Mouse (Mus musculus) embryonic stem cell, embryonic (primary cell): ENCODE results near the gene Mrpl4.

Experiments used
- CTCF ChIA-PET, 4 experiments: fragments of 300-600 bp in 2 of 4; fragments of 350-600 bp in 2 of 4; sonication (Branson Sonifier 250); formaldehyde crosslinking; loops; one replicate each; lab custom pipeline; 2022; ENCODE audit warnings: inconsistent platforms in 2 of 4; lab: Charles Lee
- POLR2A ChIA-PET, 4 experiments: fragments of 300-600 bp in 2 of 4; fragments of 350-600 bp in 2 of 4; sonication (Branson Sonifier 250); formaldehyde crosslinking; loops; one replicate each; lab custom pipeline; 2022; ENCODE audit warnings: antibody characterized with exemption in 4 of 4, inconsistent platforms in 1 of 4; lab: Charles Lee

Mrpl4 gene

DNA sequence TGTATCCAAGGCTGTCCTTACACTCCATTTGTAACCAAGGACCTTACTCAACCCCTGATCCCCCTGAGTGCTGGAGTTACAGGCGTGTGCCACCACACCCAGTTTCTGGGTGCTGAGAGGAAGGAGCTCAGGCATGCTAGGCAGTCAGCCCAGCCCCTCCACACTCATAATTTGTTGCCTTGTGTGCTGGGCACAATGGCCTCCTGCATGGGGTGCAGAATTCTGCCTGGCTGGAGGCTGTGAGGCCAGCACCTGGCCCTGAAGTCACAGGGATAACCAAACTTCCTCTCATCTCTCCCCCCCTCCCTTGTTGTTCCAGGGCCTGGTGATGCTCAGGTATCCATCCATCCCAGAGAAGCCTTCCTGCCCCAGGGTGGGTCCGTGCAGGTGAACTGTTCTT is 16.1 kb downstream of the Mrpl4 start:
- CTCF ChIA-PET = no interaction called here
- POLR2A ChIA-PET = interaction anchor here in 3 of 4 experiments (0.6 to 7.0 kb wide), 15 partner anchors 8 to 160 kb away, joined by 3 to 264 read pairs (median 4); partner anchors contain the start of genes Gm38431 (in 1 of the 3), Icam4 (in 1 of the 3), Icam5 (in 1 of the 3) and Raver1 (in 1 of the 3)

DNA sequence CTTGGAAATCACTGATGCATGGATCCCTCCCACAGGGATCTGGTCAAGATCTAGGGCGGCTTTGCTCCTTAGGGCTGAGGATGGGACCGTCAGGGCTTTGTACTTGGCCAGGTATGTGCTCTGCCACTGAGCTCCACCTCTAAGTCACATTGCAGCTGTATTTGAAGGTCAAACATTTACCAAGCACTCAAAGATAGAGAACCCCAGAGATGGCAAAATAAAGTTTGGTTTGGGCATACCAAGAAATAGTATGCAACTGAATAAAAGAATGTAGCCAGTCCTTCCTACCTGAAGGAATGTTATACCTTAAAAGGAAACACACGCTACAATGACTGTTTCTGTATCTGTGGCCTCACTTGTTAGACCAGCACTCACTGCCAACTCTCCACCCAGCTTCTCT is 18.8 kb downstream of the Mrpl4 start:
- ChIA-PET CTCF (interaction anchor here in 2 of 4 experiments (1.1 to 2.0 kb wide), 3 partner anchors 9 to 199 kb away, joined by 3 to 11 read pairs (median 4); partner anchors contain the start of gene Icam5 (in 1 of the 2)), POLR2A (interaction anchor here (0.7 to 2.8 kb wide), 13 partner anchors 9 to 69 kb away, joined by 3 to 14 read pairs (median 5); partner anchors contain the start of gene Icam5 (in 2 of the 4))

DNA sequence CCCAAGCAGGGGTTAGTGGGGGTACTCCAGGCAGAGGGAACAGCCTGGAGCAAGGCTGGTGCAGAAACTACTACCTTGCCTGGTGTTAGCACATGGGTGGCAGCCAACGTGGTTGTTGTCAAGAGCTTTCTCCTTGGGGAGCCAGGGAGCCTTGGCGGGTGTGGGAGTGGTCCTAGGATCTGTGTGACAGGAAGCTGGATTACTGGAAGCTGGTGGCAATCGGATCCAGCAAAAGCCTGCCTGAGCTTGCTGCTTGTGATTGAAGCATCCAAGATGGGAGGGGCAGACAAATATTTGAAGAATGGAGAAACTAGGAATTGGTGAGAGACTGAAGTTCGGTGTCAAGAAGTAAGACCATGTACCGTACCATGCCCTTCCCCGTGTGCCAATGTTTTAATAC is 19.8 kb downstream of the Mrpl4 start:
- POLR2A ChIA-PET = interaction anchor here in 3 of 4 experiments (0.6 to 12.3 kb wide), 22 partner anchors 5 to 275 kb away, joined by 3 to 264 read pairs (median 4); partner anchors contain the start of genes Icam5 (in 2 of the 3), Gm38431 (in 1 of the 3), Icam1 (in 1 of the 3) and Raver1 (in 1 of the 3)
- CTCF ChIA-PET = interaction anchor here in 3 of 4 experiments (0.6 to 2.0 kb wide), 6 partner anchors 9 to 340 kb away, joined by 3 to 11 read pairs (median 3); partner anchors contain the start of gene Icam5 (in 1 of the 3)

GRCm38 (mm10) chr9:21022726-21023125 is 20.2 kb downstream of the Mrpl4 start:
- CTCF ChIA-PET = interaction anchor here in 3 of 4 experiments (0.9 to 2.0 kb wide), 3 partner anchors 8 to 22 kb away, joined by 3 to 11 read pairs (median 3); partner anchors contain the start of gene Icam5 (in 1 of the 3)
- POLR2A ChIA-PET = interaction anchor here in 3 of 4 experiments (0.6 to 12.3 kb wide), 18 partner anchors 6 to 275 kb away, joined by 3 to 264 read pairs (median 4); partner anchors contain the start of genes Gm38431 (in 1 of the 3), Icam1 (in 1 of the 3), Icam5 (in 1 of the 3) and Raver1 (in 1 of the 3)

DNA sequence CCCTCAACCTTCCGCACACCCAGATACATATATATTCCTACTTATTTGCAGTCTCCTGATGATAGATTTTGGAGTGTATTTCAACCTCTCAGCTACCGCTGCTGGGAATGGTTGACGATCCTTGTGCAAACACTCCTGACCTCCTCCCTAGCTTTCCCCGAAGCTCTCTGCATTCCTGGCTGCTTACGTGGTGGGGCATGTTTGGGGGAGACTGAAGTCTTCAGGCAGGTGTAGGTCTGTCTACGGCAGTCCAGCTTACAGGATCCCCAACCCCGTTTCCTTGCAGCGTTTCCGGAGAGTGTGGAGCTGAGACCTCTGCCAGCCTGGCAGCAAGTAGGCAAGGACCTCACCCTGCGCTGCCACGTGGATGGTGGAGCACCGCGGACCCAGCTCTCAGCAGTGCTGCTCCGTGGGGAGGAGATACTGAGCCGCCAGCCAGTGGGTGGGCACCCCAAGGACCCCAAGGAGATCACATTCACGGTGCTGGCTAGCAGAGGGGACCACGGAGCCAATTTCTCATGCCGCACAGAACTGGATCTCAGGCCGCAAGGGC is 22.8 kb downstream of the Mrpl4 start:
- CTCF ChIA-PET = no interaction called here

GRCm38 (mm10) chr9:21026849-21027248 is 24.3 kb downstream of the Mrpl4 start:
- CTCF ChIA-PET = interaction anchor here in 3 of 4 experiments (0.8 to 1.6 kb wide), 6 partner anchors 10 to 142 kb away, joined by 3 to 4 read pairs (median 3); no protein-coding TSS in a partner anchor
- POLR2A ChIA-PET = interaction anchor here in 3 of 4 experiments (0.5 to 12.3 kb wide), 22 partner anchors 8 to 339 kb away, joined by 3 to 264 read pairs (median 4); partner anchors contain the start of genes Icam1 (in 3 of the 3), Gm38431 (in 2 of the 3), Mrpl4 (in 2 of the 3) and Raver1 (in 2 of the 3)

More for the DNA sequence above, 22.8 kb downstream of the Mrpl4 start:
- POLR2A ChIA-PET = interaction anchor here in 3 of 4 experiments (0.6 to 12.3 kb wide), 24 partner anchors 8 to 268 kb away, joined by 3 to 264 read pairs (median 6); partner anchors contain the start of genes Gm38431 (in 3 of the 3), Icam1 (in 3 of the 3), Raver1 (in 3 of the 3) and Mrpl4 (in 1 of the 3)

DNA sequence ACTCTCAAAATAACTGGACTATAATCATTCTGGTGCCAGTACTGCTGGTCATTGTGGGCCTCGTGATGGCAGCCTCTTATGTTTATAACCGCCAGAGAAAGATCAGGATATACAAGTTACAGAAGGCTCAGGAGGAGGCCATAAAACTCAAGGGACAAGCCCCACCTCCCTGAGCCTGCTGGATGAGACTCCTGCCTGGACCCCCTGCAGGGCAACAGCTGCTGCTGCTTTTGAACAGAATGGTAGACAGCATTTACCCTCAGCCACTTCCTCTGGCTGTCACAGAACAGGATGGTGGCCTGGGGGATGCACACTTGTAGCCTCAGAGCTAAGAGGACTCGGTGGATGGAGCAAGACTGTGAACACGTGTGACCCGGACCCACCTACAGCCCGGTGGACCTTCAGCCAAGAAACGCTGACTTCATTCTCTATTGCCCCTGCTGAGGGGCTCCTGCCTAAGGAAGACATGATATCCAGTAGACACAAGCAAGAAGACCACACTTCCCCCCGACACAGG is 25.3 kb downstream of the Mrpl4 start:
- POLR2A ChIA-PET = interaction anchor here in 3 of 4 experiments (0.6 to 12.3 kb wide), 12 partner anchors 9 to 129 kb away, joined by 3 to 264 read pairs (median 5); partner anchors contain the start of genes Icam1 (in 3 of the 3), Eif3g (in 1 of the 3), Gm38431 (in 1 of the 3) and Mrpl4 (in 1 of the 3)
- CTCF ChIA-PET = interaction anchor here in 2 of 4 experiments (0.9 to 1.6 kb wide), 2 partner anchors 9 to 16 kb away, joined by 3 to 4 read pairs; no protein-coding TSS in a partner anchor

GRCm38 (mm10) chr9:21028560-21029110 is 26.1 kb downstream of the Mrpl4 start:
- POLR2A ChIA-PET = interaction anchor here in 3 of 4 experiments (0.6 to 12.3 kb wide), 20 partner anchors 10 to 195 kb away, joined by 3 to 264 read pairs (median 6); partner anchors contain the start of genes Icam1 (in 3 of the 3), Gm38431 (in 2 of the 3), Mrpl4 (in 2 of the 3) and Raver1 (in 2 of the 3)
- CTCF ChIA-PET = interaction anchor here (0.5 to 3.2 kb wide), 25 partner anchors 10 to 586 kb away, joined by 3 to 25 read pairs (median 4); partner anchors contain the start of genes Cdkn2d (in 1 of the 4), Eif3g (in 1 of the 4), Icam1 (in 1 of the 4) and S1pr2 (in 1 of the 4)

- ChIA-PET CTCF (interaction anchor here (0.5 to 3.2 kb wide), 29 partner anchors 9 to 587 kb away, joined by 3 to 25 read pairs (median 4); partner anchors contain the start of genes Icam1 (in 2 of the 4), Cdkn2d (in 1 of the 4), Eif3g (in 1 of the 4) and S1pr2 (in 1 of the 4)), POLR2A (interaction anchor here in 3 of 4 experiments (0.6 to 12.3 kb wide), 30 partner anchors 11 to 723 kb away, joined by 3 to 264 read pairs (median 4); partner anchors contain the start of genes Gm38431 (in 3 of the 3), Icam1 (in 3 of the 3), Raver1 (in 3 of the 3) and Mrpl4 (in 2 of the 3))
Measured at GRCm38 (mm10) chr9:21029291-21030054, 26.9 kb downstream of the Mrpl4 start, which contains the start of gene Icam4. Icam4 (plus strand) TSS chr9:21029373.

- ChIA-PET POLR2A (interaction anchor here in 3 of 4 experiments (0.6 to 12.3 kb wide), 69 partner anchors 8 to 517 kb away, joined by 3 to 264 read pairs (median 5); partner anchors contain the start of genes Gm38431 (in 3 of the 3), Icam1 (in 3 of the 3), Raver1 (in 3 of the 3) and Mrpl4 (in 2 of the 3)), CTCF (interaction anchor here in 3 of 4 experiments (0.6 to 3.2 kb wide), 85 partner anchors 8 to 781 kb away, joined by 3 to 25 read pairs (median 4); partner anchors contain the start of genes Icam1 (in 3 of the 3), Eif3g (in 2 of the 3), Carm1 (in 1 of the 3) and Cdkn2d (in 1 of the 3))
Measured at GRCm38 (mm10) chr9:21030055-21030600, 27.6 kb downstream of the Mrpl4 start.

- ChIA-PET POLR2A (interaction anchor here in 3 of 4 experiments (0.6 to 12.3 kb wide), 73 partner anchors 9 to 693 kb away, joined by 3 to 264 read pairs (median 4); partner anchors contain the start of genes Gm38431 (in 3 of the 3), Icam1 (in 3 of the 3), Raver1 (in 3 of the 3) and Angptl6 (in 1 of the 3)), CTCF (interaction anchor here (0.6 to 3.2 kb wide), 80 partner anchors 8 to 780 kb away, joined by 3 to 25 read pairs (median 4); partner anchors contain the start of genes Icam1 (in 3 of the 4), Eif3g (in 2 of the 4), Carm1 (in 1 of the 4) and Gm38431 (in 1 of the 4))
Measured at GRCm38 (mm10) chr9:21030781-21031250, 28.3 kb downstream of the Mrpl4 start.

GRCm38 (mm10) chr9:21031251-21031895 is 28.8 kb downstream of the Mrpl4 start:
- CTCF ChIA-PET = interaction anchor here (0.5 to 3.2 kb wide), 59 partner anchors 7 to 515 kb away, joined by 3 to 25 read pairs (median 5); partner anchors contain the start of genes Icam1 (in 3 of the 4), Eif3g (in 2 of the 4), Carm1 (in 1 of the 4) and Gm38431 (in 1 of the 4)
- POLR2A ChIA-PET = interaction anchor here in 3 of 4 experiments (0.7 to 12.3 kb wide), 66 partner anchors 8 to 692 kb away, joined by 3 to 264 read pairs (median 5); partner anchors contain the start of genes Gm38431 (in 3 of the 3), Icam1 (in 3 of the 3), Raver1 (in 3 of the 3) and Angptl6 (in 1 of the 3)

DNA sequence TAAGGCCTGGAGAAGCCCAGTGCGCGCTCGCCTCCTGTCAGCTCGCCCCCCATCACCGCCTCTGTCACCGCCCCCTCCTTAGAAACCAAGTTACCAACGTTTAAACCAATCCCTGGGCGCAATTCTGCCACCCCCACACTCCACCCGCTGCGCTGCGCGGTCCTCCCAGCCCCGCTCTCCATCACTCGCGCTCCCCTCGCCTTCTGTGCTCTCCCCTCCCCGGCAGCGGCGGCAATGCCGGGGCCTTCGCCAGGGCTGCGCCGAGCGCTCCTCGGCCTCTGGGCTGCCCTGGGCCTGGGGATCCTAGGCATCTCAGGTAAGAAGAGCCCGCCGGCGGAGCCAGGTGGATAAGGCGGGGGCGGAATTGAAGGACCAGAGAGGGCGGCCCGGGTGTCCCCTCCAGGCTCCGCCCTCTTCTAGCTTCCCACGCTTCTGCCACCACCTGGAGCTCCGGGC is 29.4 kb downstream of the Mrpl4 start, which contains the start of gene Icam5:
Icam5 (plus strand) TSS at position 178 of the 456 bp plus-strand sequence.
- ChIA-PET CTCF (interaction anchor here in 3 of 4 experiments (0.5 to 2.4 kb wide), 12 partner anchors 10 to 478 kb away, joined by 3 to 15 read pairs (median 6); partner anchors contain the start of genes Eif3g (in 2 of the 3) and Tmed1 (in 1 of the 3)), POLR2A (interaction anchor here in 3 of 4 experiments (0.6 to 12.3 kb wide), 29 partner anchors 10 to 692 kb away, joined by 3 to 264 read pairs (median 7); partner anchors contain the start of genes Gm38431 (in 3 of the 3), Icam1 (in 3 of the 3), Raver1 (in 3 of the 3) and Angptl6 (in 1 of the 3))

- ChIA-PET POLR2A (interaction anchor here (0.6 to 12.3 kb wide), 21 partner anchors 10 to 390 kb away, joined by 3 to 264 read pairs (median 7); partner anchors contain the start of genes Icam1 (in 3 of the 4), Fdx1l (in 2 of the 4), Gm38431 (in 2 of the 4) and Raver1 (in 2 of the 4)), CTCF (interaction anchor here in 3 of 4 experiments (0.5 to 2.4 kb wide), 10 partner anchors 24 to 294 kb away, joined by 3 to 11 read pairs (median 4); partner anchors contain the start of gene Eif3g (in 2 of the 3))
Measured at GRCm38 (mm10) chr9:21032491-21032890, 30.0 kb downstream of the Mrpl4 start.
